Mouse (Mus musculus) ES-Bruce4 (cell line): ENCODE data around the gene BC048562.

ENCODE experiments used
- CTCF ChIP-seq: IDR thresholded peaks from one replicate; pipeline ENCODE4 v1.8.1; 2011; ENCODE audit warnings: low read depth, low read length
- EP300 ChIP-seq: IDR thresholded peaks from 2 replicates; pipeline ENCODE4 v1.6.1; 2011; ENCODE audit warnings: low read depth, low read length; ENCODE audit not compliant: insufficient read depth

DNA sequence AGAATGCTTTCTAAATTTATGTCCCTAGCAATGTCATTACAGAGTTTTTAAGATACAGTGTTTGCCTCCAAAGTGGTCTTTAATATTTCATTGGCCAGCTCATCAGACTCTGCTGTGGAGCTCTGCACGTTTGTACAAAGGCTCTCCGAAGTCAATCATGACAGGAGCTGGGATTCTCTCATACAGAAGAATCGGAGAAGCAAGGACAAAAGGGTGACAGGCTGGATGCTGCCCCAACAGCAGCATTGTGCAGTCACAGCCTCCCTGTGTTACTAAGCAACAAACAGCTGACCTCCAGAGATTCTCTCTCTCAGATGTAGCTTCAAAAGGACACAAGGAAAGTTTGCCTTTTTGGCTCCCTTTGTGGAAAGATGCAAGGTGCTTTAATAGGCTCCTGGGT, at the start of gene BC048562:
- TF ChIP-seq CTCF (no peak), EP300 (no peak)
